Mouse (Mus musculus): Measurements from ENCODE around the gene Calml3. TPM values are rescaled to one million over a fixed set of nuclear protein-coding genes. Genes with fewer than 3 reads are reported as not detected.
A peak's percentile ranks its signal among the peaks of the same experiment; 100 is the strongest.
"Not testable (repeated sequence)": the region's sequence is repeated elsewhere in the genome, so short reads cannot be mapped to it uniquely, and the experiment has no call there.

Gene Calml3
- total RNA-seq (2021): under 1 TPM; 0.33 to 0.36 TPM
- long read RNA-seq, experiment 1: 0 reads
- long read RNA-seq, experiment 2: 0 reads

DNA sequence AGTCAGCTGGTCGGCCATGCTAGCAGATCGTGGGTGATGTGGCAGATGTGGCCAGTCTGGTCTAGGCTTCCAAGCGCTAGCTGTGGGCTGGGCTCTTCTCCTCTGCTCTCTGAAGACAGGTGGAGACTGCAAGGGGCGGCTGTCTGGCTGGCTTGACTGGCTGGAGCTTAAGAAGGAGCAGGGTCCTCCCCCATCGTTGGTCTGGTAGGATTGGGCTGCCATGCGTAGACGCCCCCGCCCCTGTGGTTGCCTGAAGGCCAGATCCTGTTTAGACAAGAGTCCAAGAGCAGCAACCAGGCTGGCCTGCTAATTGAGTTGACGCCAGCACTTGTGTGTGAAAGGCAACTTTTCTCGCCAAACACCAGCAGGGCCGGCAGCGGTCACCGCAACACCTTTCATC, at the start of gene Calml3:
TSS of gene Calml3 (minus strand) at position 131 of the 400 bp plus-strand sequence.
- no peak for DNase-seq

GRCm38 (mm10) chr13:3850330-3850729, 46.2 kb upstream of the Calml3 start:
- DNase-seq: no peak

- not testable (repeated sequence) for DNase-seq
These were observed 36.5 kb upstream of the Calml3 start for GRCm38 (mm10) chr13:3840662-3841061.

GRCm38 (mm10) chr13:3837312-3837807, 33.2 kb upstream of the Calml3 start, which contains the start of gene Calm4:
Gene Calm4 (plus strand): TSS chr13:3837757.
- not testable (repeated sequence) for DNase-seq

DNA sequence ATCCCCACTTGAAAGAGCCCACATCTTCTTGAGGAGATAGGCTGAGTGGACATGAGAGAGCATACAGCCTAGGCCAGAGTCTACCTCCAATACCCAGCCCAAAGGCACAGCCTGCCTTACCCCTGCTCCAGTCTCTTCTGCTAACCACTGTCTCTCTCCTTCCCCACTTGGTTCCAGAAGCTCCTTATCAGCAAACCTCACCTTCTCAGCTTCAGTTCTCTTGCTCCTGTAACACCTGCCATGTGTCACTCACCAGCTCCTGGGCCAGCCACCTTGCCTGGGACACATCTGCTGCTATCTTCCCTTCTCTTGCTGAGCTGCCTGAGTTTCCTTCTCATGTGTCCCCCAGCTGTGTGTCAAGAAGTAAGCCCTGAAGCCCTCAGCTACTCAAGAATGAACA, 29.5 kb upstream of the Calml3 start:
- DNase-seq: not testable (repeated sequence)

- no peak for DNase-seq
These were observed 28.3 kb upstream of the Calml3 start for GRCm38 (mm10) chr13:3832450-3832849.

GRCm38 (mm10) chr13:3831994-3832393, 27.9 kb upstream of the Calml3 start:
- DNase-seq: no peak

GRCm38 (mm10) chr13:3831546-3831945, 27.4 kb upstream of the Calml3 start:
- no peak for DNase-seq

GRCm38 (mm10) chr13:3825726-3826125, 21.6 kb upstream of the Calml3 start:
- no peak for DNase-seq

- no peak for DNase-seq
These were observed 18.0 kb upstream of the Calml3 start for GRCm38 (mm10) chr13:3822105-3822504.

DNA sequence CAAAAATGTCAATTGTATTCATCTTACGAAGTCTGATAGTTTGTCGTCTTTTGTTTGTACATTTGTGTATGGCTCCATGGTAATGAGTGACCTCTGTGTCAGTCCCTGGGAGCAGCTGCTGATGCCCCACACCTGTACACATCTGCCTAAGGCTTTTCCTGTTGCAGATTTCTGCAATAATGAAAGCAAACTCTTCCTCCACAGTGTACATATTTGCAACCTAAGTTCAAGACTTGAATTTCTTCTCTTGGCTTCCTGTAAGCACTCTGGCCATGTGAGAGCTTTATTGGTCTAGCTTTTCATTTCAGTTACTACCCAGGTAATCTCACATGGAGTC, 14.6 kb upstream of the Calml3 start:
- DNase-seq: no peak

- DNase-seq: peak in 1 of 2 experiments; percentile 8
These were observed 14.1 kb upstream of the Calml3 start for GRCm38 (mm10) chr13:3818012-3818739.

DNA sequence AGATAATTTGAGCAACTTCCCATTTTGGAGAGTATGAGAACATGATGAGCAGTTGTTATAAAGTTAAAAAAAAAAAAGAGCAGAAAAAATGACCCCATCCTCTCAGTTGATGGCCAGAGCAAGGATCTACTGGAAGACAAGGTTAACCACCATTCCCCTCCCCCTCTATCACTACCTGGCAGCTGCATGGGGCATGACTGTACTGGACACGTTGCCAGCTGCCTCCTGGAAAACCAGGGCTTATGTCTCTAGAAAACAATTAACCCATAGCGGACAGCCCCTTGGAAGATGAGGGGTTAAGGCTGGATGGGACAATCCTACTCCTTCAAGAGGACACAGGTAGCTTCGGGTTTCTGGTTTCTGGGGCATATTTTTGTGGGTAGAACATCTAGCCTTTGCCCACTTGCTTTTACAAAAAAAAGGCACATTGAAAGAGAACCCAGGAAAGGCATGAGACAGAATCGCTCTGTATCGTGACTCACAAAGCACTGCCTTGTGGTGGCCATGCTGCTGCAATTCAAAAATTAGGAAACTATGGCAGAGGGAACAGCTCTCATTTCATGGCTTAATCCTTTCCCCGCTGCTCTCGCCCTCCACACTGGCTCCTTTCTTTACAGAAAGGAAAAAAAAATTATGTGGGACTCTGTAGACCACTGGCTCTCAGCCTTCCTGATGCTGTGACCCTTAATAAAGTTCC, 3.2 kb upstream of the Calml3 start:
- DNase-seq: no peak

DNA sequence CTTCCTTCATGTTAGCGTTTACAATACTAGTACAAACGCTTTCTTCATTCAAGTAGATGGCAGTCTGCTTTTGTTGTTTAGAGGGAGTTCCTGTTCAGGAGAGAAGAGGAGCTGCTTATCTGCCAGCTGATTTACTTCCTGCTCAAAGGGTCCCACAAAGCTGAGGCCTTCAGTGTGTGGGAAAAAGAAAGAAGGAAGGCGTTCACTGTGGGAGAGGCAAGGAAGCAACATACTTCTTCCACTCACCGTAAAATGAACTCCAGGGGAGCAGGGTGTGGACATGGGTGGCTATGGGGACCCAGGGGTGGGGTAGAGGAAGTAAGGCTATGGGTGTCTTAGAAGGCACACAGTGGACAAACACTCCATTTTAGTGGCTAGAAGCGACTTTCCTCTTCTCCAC, 1.5 kb upstream of the Calml3 start:
- DNase-seq: no peak

DNA sequence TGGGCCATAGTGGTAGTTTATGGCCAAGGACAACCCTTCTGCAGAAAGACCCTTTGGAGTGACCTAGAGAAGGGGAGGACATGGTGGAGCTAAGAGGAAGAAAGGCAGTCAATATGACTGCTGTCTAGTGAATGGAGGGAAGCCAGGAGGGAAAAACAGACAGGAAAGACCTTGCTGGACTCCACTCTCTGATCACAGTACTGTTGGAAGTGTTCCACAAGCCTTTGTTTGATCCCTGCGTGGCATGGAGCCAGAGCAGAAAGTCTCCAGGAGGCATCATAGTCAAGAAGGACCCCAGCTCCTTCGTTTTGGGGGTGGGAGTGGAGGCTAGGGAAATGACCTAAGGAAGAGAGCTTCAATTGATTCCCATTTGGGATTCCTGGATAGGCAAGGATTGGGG, 1.0 kb upstream of the Calml3 start:
- no peak for DNase-seq

DNA sequence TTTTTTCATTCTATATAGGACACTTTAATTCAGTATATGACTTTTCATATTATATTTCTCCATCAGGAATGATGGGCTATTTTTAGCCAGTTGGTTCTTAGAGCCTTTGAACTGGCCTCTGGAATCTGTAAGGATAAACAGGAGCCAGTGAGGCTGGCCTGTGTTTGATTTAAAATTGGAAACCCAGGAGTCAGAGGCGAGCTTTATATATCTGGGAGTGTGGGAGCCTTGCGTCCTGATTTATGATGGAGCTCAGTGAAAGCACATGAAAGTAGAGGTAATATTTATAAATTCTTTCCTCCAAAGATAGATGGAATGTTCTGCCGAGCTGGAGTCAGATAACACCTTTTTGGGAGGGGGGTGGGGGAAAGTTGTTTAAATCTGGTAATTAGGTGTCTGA, 4.7 kb downstream of the Calml3 start:
- no peak for DNase-seq

GRCm38 (mm10) chr13:3798751-3799150, 5.4 kb downstream of the Calml3 start:
- DNase-seq: no peak

- DNase-seq: no peak
These were observed 7.5 kb downstream of the Calml3 start for GRCm38 (mm10) chr13:3796649-3797048.

DNA sequence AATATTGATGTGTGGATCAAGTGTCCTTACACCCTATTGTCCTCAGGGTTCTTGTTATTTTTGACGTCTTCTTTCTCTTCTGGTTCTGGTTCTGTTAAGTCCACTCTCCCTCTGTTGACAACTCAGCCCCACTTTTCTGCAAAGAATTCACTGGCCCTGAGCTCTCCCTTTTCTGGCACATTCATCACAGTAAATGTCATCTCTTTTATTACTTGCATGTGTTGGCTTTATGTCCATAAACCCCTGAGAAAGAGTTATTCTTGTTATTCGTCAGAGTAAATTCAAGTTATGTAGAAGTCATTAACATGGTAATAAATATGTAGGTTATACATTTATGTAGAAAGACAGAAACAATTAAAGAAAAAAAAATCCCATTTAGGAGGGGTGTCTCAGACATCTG, 14.6 kb downstream of the Calml3 start:
- no peak for DNase-seq

DNA sequence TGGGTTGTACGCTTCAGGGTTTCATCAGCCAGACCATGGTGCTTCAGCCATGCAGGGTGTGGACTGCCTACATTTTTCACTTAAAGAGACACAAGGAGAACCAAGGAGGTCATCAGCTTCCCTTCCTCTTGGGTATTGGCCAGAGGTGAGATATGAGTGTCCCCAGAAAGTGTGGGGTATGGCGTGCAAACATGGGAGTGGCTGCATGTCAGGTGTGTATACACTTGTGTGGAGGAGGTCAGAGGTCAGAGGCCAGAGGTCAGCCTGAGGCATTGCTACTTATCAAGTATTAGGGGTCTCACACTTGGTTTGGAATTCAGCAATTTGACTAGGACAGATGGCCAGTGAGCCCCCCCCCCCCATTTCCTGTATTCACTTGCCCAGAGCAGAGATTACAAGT, 15.5 kb downstream of the Calml3 start:
- DNase-seq: no peak

- DNase-seq: no peak
These were observed 16.5 kb downstream of the Calml3 start for GRCm38 (mm10) chr13:3787644-3788043.

- peak in 1 of 2 experiments; percentile 22 for DNase-seq
These were observed 17.0 kb downstream of the Calml3 start for GRCm38 (mm10) chr13:3787102-3787501.

- DNase-seq: no peak
These were observed 20.5 kb downstream of the Calml3 start for GRCm38 (mm10) chr13:3783621-3784020.

- DNase-seq: peak; percentile 25 to 38
These were observed 21.6 kb downstream of the Calml3 start for GRCm38 (mm10) chr13:3782499-3782898.

Measured in adrenal gland, postnatal 36 days (tissue).